Comparison of ENCODE assay signal across 8 mouse cellular contexts in the genomic region with DNA sequence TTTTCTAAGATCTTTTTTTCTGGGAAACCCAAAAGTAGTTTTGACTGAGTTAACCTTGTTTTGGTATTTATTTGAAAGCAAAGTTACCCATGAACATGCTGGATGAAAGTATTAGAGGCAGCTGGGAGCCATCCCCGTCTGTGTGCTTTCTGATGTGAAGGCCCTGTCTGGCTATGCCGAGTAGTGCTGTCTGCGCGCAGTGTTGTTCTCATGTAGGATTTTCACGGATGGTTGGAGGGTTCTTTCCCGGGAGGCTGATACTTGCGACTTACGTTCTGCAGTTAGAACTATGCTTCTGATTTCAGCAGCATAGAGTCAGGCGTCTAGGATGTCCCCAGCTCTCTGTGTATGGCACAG. TPM values are rescaled to one million over a fixed set of nuclear protein-coding genes. Genes with fewer than 3 reads are reported as not detected.
DNase-seq lines count a peak whose midpoint lies in the region; ATAC-seq and TF ChIP-seq lines count a peak whose summit lies in the region.

No protein-coding gene starts in this region.

- TF ChIP-seq CTCF in gastrocnemius, adult 2 months (IDR thresholded peaks at IDR 0.05), result no peak

- no peaks in the 10 kb centered on the region for H3K27me3 ChIP-seq in neural tube, embryonic 11.5 days (ENCODE audit: control insufficient read depth, insufficient read depth, low read length)
- no peaks in the 10 kb centered on the region for H3K27me3 ChIP-seq in neural tube, embryonic 15.5 days (replicated peaks)
- no peaks in the 10 kb centered on the region for H3K27me3 ChIP-seq in limb, embryonic 15.5 days

- 48% methylated on average over 9 of the region's 9 CpGs for WGBS in neural tube, embryonic 11.5 days
- 38% methylated on average over 9 of the region's 9 CpGs for WGBS in neural tube, embryonic 15.5 days
- 48% methylated on average over 9 of the region's 9 CpGs for whole genome bisulfite sequencing in limb, embryonic 15.5 days

- no peaks in the 10 kb centered on the region for H3K9me3 ChIP-seq in neural tube, embryonic 11.5 days (ENCODE audit: control insufficient read depth, low read length)
- no peaks in the 10 kb centered on the region for H3K9me3 ChIP-seq in neural tube, embryonic 15.5 days (replicated peaks)
- no peaks in the 10 kb centered on the region for H3K9me3 ChIP-seq in limb, embryonic 15.5 days

- no peak for ATAC-seq in neural tube, embryonic 11.5 days (ENCODE audit: insufficient read depth, low FRiP score, low TSS enrichment)
- ATAC-seq in neural tube, embryonic 15.5 days (ENCODE audit: low FRiP score), result no peak
- ATAC-seq in limb, embryonic 15.5 days (ENCODE audit: insufficient number of reproducible peaks, low FRiP score, low TSS enrichment, low read depth), result no peak
- ATAC-seq in activated CD4-positive, CD25-positive, alpha-beta regulatory T cell, adult 4 months, result no peak
- no peak for ATAC-seq in CD4-positive, CD25-positive, alpha-beta regulatory T cell, adult 4 months

- H3K27ac ChIP-seq in gastrocnemius, adult 2 months, result peak overlapping the region; percentile 48
- no peak overlapping the region for H3K27ac ChIP-seq in neural tube, embryonic 11.5 days (ENCODE audit: low read depth, low read length)
- H3K27ac ChIP-seq in neural tube, embryonic 15.5 days (replicated peaks), result no peak overlapping the region
- 0 out of 2 replicates have a peak overlapping the region, but pooled peaks have one; percentile 30 for H3K27ac ChIP-seq in limb, embryonic 15.5 days

- no peak for DNase-seq in gastrocnemius, adult 2 months
- DNase-seq in gastrocnemius, postnatal 25 days, result no peak
- DNase-seq in neural tube, embryonic 11.5 days (ENCODE audit: low spot score), result peak; percentile 10
- DNase-seq in ovary, postnatal 10 days (ENCODE audit: low spot score), result no peak

- H3K36me3 ChIP-seq in neural tube, embryonic 11.5 days (ENCODE audit: control insufficient read depth, insufficient read depth, low read length), result no peaks in the 10 kb centered on the region
- H3K36me3 ChIP-seq in neural tube, embryonic 15.5 days, result no peaks in the 10 kb centered on the region
- no peaks in the 10 kb centered on the region for H3K36me3 ChIP-seq in limb, embryonic 15.5 days

- intact Hi-C loops in gastrocnemius, adult 2 months (cut with DNase I), result no loop called here

- no peak overlapping the region for H3K9ac ChIP-seq in neural tube, embryonic 11.5 days (ENCODE audit: low read length)
- H3K9ac ChIP-seq in neural tube, embryonic 15.5 days (replicated peaks), result no peak overlapping the region
- no peak overlapping the region for H3K9ac ChIP-seq in limb, embryonic 15.5 days

- H3K4me2 ChIP-seq in neural tube, embryonic 11.5 days (ENCODE audit: low read depth), result no peak overlapping the region
- no peak overlapping the region for H3K4me2 ChIP-seq in neural tube, embryonic 15.5 days
- H3K4me2 ChIP-seq in limb, embryonic 15.5 days, result no peak overlapping the region

- no peak overlapping the region for H3K4me3 ChIP-seq in gastrocnemius, adult 2 months
- no peak overlapping the region for H3K4me3 ChIP-seq in neural tube, embryonic 11.5 days (ENCODE audit: low read depth, low read length)
- no peak overlapping the region for H3K4me3 ChIP-seq in neural tube, embryonic 15.5 days (replicated peaks)
- no peak overlapping the region for H3K4me3 ChIP-seq in limb, embryonic 15.5 days

- H3K4me1 ChIP-seq in neural tube, embryonic 11.5 days (ENCODE audit: control insufficient read depth, insufficient read depth, low read length), result no peaks in the 10 kb centered on the region
- peaks cover 5% of the 10 kb centered on the region for H3K4me1 ChIP-seq in neural tube, embryonic 15.5 days
- H3K4me1 ChIP-seq in limb, embryonic 15.5 days, result 0 out of 2 replicates have a peak, but pooled peaks cover 6% of the 10 kb centered on the region

RNA-seq across cellular contexts. Expression of a gene that starts 39.9 kb away (rescaled TPM):
- total RNA-seq in gastrocnemius, adult 2 months (2021), result 10 to 100 TPM; 39.6 to 46.6 TPM
- 10 to 100 TPM; 30.1 to 31.5 TPM for total RNA-seq in gastrocnemius, postnatal 25 days (2021)
- 42.2 and 44.3 TPM in 2 replicates for polyA plus RNA-seq in neural tube, embryonic 11.5 days (2014; fragmentation: Nextera tagmentation; extraction: Ambion mirVana)
- 30.0 and 31.6 TPM in 2 replicates for polyA plus RNA-seq in neural tube, embryonic 15.5 days (2015; fragmentation: Nextera tagmentation; extraction: Ambion mirVana)
- 23.6 and 31.5 TPM in 2 replicates for polyA plus RNA-seq in limb, embryonic 15.5 days (2015; fragmentation: Nextera tagmentation; extraction: Ambion mirVana)
- polyA plus RNA-seq in activated CD4-positive, CD25-positive, alpha-beta regulatory T cell, adult 4 months (2017; shearing (Covaris generic)), result 10 to 100 TPM; 31.7 to 46.6 TPM
- polyA plus RNA-seq in CD4-positive, CD25-positive, alpha-beta regulatory T cell, adult 4 months (2017; shearing (Covaris generic)), result 10 to 100 TPM; 56.0 to 63.1 TPM

Comparison
In these comparisons a context has a peak if more than half of its experiments do, and no peak if none do; other contexts are left out.
1. H3K27ac ChIP-seq: peak in gastrocnemius, adult 2 months (single experiment) and limb, embryonic 15.5 days (single experiment); none in neural tube, embryonic 11.5 days (single experiment) and neural tube, embryonic 15.5 days (single experiment).